Mouse (Mus musculus) midbrain, postnatal 0 days (tissue): ENCODE measurements around the gene Plac8. TPM values are rescaled to one million over a fixed set of nuclear protein-coding genes. Genes with fewer than 3 reads are reported as not detected.

ENCODE experiments used
- ATAC-seq: fragments of 200-750 bp; cut with Nextera tagmentation; 2 replicates; pipeline ENCODE4 v1.8.0; 2017; ENCODE audit warnings: moderate number of reproducible peaks, mild to moderate bottlenecking, moderate TSS enrichment, moderate library complexity; ENCODE audit not compliant: low FRiP score
- DNase-seq: peaks from one replicate; pipeline ENCODE4 v3.0.0-alpha.2; 2015; ENCODE audit warnings: low spot score
- H3K27ac ChIP-seq: fragments of 300-500 bp; sonication (generic); 2 replicates; pipeline ENCODE4 v1.5.1; 2014; ENCODE audit warnings: low read depth, mild to moderate bottlenecking, low read length, mixed read lengths
- H3K27me3 ChIP-seq: fragments of 300-500 bp; sonication (generic); 2 replicates; pipeline ENCODE4 v1.6.1; 2014; ENCODE audit warnings: low read length, control low read depth, mixed read lengths; ENCODE audit not compliant: insufficient read depth
- H3K36me3 ChIP-seq: fragments of 300-500 bp; sonication (generic); 2 replicates; pipeline ENCODE4 v1.6.1; 2014; ENCODE audit warnings: low read length, control low read depth, mixed read lengths; ENCODE audit not compliant: insufficient read depth
- H3K4me1 ChIP-seq: fragments of 300-500 bp; sonication (generic); 2 replicates; pipeline ENCODE4 v1.6.1; 2014; ENCODE audit warnings: mild to moderate bottlenecking, control low read depth, antibody characterized with exemption, low read length, mixed read lengths; ENCODE audit not compliant: insufficient read depth
- H3K4me2 ChIP-seq: fragments of 300-500 bp; sonication (generic); 2 replicates; pipeline ENCODE4 v1.6.1; 2014; ENCODE audit warnings: low read depth, mild to moderate bottlenecking, low read length, mixed read lengths; ENCODE audit not compliant: poor library complexity, severe bottlenecking
- H3K4me3 ChIP-seq: fragments of 300-500 bp; sonication (generic); 2 replicates; pipeline ENCODE4 v1.5.1; 2014; ENCODE audit warnings: low read depth, mild to moderate bottlenecking, low read length, moderate library complexity
- H3K9ac ChIP-seq: fragments of 300-500 bp; sonication (generic); replicated peaks from 2 replicates; pipeline ENCODE4 v1.6.1; 2014; ENCODE audit warnings: mild to moderate bottlenecking, low read length, moderate library complexity, mixed read lengths; ENCODE audit not compliant: poor library complexity, severe bottlenecking
- H3K9me3 ChIP-seq: fragments of 300-500 bp; sonication (generic); 2 replicates; pipeline ENCODE4 v1.6.1; 2016; ENCODE audit warnings: low read length, control low read depth
- CTCF ChIP-seq: IDR thresholded peaks from 2 replicates; pipeline ENCODE4 v1.5.1; 2016; ENCODE audit warnings: antibody characterized with exemption, mild to moderate bottlenecking
- WGBS: fragments of 180-500 bp; shearing (Covaris S2); extraction: QIAGEN DNeasy Blood & Tissue Kit; methylation state at CpG from one replicate; pipeline ENCODE4 v1.1.7; 2014; 5-methylcytosine and 5-hydroxymethylcytosine counted together
- polyA plus RNA-seq: library from polyadenylated mRNA; unstranded; fragments of >200 nt; fragmentation: Nextera tagmentation; extraction: Ambion mirVana; gene quantifications from 2 replicates; pipeline ENCODE4 v1.2.1, GENCODE M21; 2015
- total RNA-seq: library from RNA; depleted of rRNA; stranded (reverse); fragments of >200 nt; gene quantifications from 2 replicates; pipeline ENCODE4 v1.2.3, GENCODE M21; 2014

Plac8 gene
- total and polyA plus RNA-seq, 2 experiments from 2014 or later: 1.7 to 3.4 TPM

GRCm38 (mm10) chr5:100595999-100596398, 24.0 kb upstream of the Plac8 start:
- peaks cover 11% of the 10 kb centered on the region; the same call in 1 of the 2 replicates for H3K9me3 ChIP-seq
- H3K27ac ChIP-seq: no peak overlapping the region
- no peak for TF ChIP-seq CTCF
- H3K4me3 ChIP-seq: no peak overlapping the region
- ATAC-seq (no peak), DNase-seq (no peak)
- H3K36me3 ChIP-seq: no peaks in the 10 kb centered on the region
- no peak overlapping the region for H3K9ac ChIP-seq
- H3K4me1 ChIP-seq: no peaks in the 10 kb centered on the region
- no peak overlapping the region for H3K4me2 ChIP-seq
- WGBS: 90% methylated on average over 6 of the region's 6 CpGs
- H3K27me3 ChIP-seq: no peaks in the 10 kb centered on the region

DNA sequence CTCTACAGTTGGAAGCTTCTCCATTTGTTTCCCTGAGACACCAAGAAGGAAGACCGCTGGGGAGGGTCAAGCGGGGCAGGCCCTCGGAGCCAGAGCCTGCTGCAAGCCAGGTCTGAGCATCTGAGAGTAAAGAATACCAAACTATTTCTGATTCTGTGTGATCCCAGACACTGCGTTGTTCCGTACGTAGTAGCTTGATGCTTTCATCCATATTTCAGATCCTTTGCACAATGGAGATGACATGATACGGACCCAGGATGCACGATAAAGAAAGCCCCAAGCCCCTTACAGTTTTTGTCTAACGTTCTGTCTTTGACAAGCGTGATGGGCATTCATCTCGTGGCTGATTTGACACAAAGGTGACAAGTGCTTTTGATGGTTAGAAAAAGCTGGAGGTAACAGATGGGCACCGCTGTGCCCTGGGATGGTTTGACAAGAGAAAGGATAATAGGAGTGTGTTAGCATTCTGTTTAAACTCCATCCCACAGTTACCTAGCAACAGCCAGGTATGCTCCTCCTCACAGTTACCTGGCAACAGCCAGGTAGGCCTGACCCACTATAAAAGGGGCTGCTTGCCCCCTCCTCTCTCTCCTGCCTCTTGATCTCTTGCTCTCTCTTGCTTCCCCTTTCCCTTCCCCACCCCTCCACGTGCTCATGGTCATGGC, 22.9 kb upstream of the Plac8 start:
- DNase-seq (peak; percentile 20), ATAC-seq (peak; percentile 72)
- no peak for TF ChIP-seq CTCF
- H3K36me3 ChIP-seq: no peaks in the 10 kb centered on the region
- peak overlapping the region; percentile 43; the same call in 1 of the 2 replicates for H3K27ac ChIP-seq
- H3K4me2 ChIP-seq: no peak overlapping the region
- H3K9ac ChIP-seq: no peak overlapping the region
- H3K27me3 ChIP-seq: no peaks in the 10 kb centered on the region
- peaks cover 11% of the 10 kb centered on the region; the same call in 1 of the 2 replicates for H3K9me3 ChIP-seq
- H3K4me3 ChIP-seq: no peak overlapping the region
- no peaks in the 10 kb centered on the region for H3K4me1 ChIP-seq
- WGBS: 68% methylated on average over 13 of the region's 13 CpGs

DNA sequence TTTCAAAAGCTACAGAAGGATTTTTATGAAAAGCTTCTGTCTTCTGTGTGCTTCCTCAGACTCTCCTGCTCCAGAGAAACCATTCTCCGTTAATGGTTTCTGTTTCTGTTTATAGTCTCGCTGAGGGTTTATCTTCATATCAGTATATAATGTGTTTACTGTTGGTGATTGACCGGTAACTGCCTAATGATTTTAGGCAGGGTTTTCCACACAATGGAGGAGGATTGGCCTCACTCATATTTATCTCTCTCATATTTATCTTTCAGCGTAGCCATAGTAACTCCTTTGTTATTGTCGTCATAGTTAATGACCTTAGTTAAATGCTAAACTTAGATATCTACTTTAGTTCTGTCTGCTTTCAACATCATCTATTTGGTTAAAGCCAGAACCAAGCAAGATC, 18.5 kb upstream of the Plac8 start:
- H3K4me3 ChIP-seq: no peak overlapping the region
- H3K27me3 ChIP-seq: no peaks in the 10 kb centered on the region
- no peaks in the 10 kb centered on the region for H3K36me3 ChIP-seq
- no peak for TF ChIP-seq CTCF
- DNase-seq (no peak), ATAC-seq (no peak)
- no peaks in the 10 kb centered on the region for H3K4me1 ChIP-seq
- H3K27ac ChIP-seq: no peak overlapping the region
- H3K4me2 ChIP-seq: no peak overlapping the region
- peaks cover 11% of the 10 kb centered on the region; the same call in 1 of the 2 replicates for H3K9me3 ChIP-seq
- 91% methylated on average over 5 of the region's 5 CpGs for WGBS
- no peak overlapping the region for H3K9ac ChIP-seq

DNA sequence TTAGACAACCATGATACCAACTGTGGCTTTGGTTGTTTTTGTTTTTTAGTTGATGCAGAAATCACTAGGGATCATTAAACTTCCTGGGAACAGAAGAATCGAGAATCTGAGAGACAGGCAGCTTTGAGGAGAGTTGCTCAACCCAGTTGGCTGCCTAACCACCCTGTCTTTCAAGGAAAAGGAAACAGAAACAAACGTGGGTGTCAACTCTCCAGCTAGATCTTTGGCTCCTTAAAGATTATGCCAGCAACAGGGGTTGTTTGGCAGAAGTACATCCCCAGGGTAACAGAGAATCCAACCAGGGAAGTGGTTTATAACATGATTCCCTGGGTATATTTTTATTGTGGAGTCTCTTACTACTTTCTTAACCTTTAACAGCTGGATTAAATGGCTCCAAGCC, 15.6 kb upstream of the Plac8 start:
- TF ChIP-seq CTCF: no peak
- H3K36me3 ChIP-seq: no peaks in the 10 kb centered on the region
- no peaks in the 10 kb centered on the region for H3K4me1 ChIP-seq
- no peak overlapping the region for H3K4me2 ChIP-seq
- H3K9me3 ChIP-seq: no peaks in the 10 kb centered on the region
- no peaks in the 10 kb centered on the region for H3K27me3 ChIP-seq
- H3K9ac ChIP-seq: no peak overlapping the region
- WGBS: 50% methylated on average over 2 of the region's 2 CpGs
- DNase-seq: no peak
- H3K4me3 ChIP-seq: no peak overlapping the region
- no peak overlapping the region for H3K27ac ChIP-seq
- ATAC-seq: no peak

- H3K4me3 ChIP-seq: no peak overlapping the region
- H3K27ac ChIP-seq: no peak overlapping the region
- H3K9ac ChIP-seq: no peak overlapping the region
- no peaks in the 10 kb centered on the region for H3K4me1 ChIP-seq
- no peak overlapping the region for H3K4me2 ChIP-seq
- no peaks in the 10 kb centered on the region for H3K9me3 ChIP-seq
- no peaks in the 10 kb centered on the region for H3K36me3 ChIP-seq
- no peak for TF ChIP-seq CTCF
- H3K27me3 ChIP-seq: no peaks in the 10 kb centered on the region
- no peak for ATAC-seq
- WGBS: 95% methylated on average over 7 of the region's 7 CpGs
- DNase-seq: no peak
These were observed 15.1 kb upstream of the Plac8 start for GRCm38 (mm10) chr5:100587136-100587535.

DNA sequence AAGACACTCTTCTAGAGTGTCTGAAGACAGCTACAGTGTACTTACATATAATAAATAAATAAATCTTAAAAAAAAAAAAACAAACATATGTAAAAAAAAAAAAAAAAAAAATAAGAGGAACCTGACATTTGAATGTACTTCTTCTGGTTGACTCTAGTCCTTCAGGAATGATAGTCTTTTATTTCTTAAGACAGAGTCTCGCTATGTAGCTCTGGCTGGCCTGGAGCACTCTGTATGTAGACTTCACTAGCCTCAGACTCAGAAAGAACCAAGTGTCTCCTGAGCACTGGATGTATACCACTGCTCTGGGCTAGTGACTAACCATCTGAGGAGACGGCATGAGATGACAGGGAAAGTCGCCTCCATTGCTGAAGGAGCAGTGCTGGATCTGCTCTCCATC, 13.6 kb upstream of the Plac8 start:
- Histone ChIP-seq H3K4me3 (no peak overlapping the region), H3K4me1 (no peaks in the 10 kb centered on the region), H3K27ac (no peak overlapping the region), H3K27me3 (no peaks in the 10 kb centered on the region), H3K9me3 (no peaks in the 10 kb centered on the region), H3K4me2 (no peak overlapping the region), H3K36me3 (no peaks in the 10 kb centered on the region), H3K9ac (no peak overlapping the region)
- DNase-seq (no peak), ATAC-seq (no peak)
- TF ChIP-seq CTCF: no peak
- WGBS: 90% methylated on average over 3 of the region's 3 CpGs
